Mouse (Mus musculus) mouse embryonic stem cell (cell line): ENCODE measurements at regions not wholly inside any gene's neighbourhood (a gene's known extent, or its start where the extent isn't known, plus 50 kb on each side); places are given as distances from the start of the nearest gene placed in this dataset.
"Not testable (repeated sequence)": the region's sequence is repeated elsewhere in the genome, so short reads cannot be mapped to it uniquely, and the experiment has no call there.

Experiments
- in situ Hi-C, 2 experiments: fragments of 300-500 bp; cut with MboI; formaldehyde crosslinking; loops; 1 replicate in 1 of 2; 3 replicates in 1 of 2; pipeline ENCODE4 v1.14.3; 2019 to 2020; ENCODE audit warnings: low sequenced_read_pairs in 2 of 2, low pct_unique_long_range_greater_than_20kb in 1 of 2, mixed read lengths in 1 of 2; ENCODE audit not compliant: unreplicated experiment in 1 of 2

GRCm38 (mm10) chr5:109842186-109842978 is 80.8 kb upstream of the Gm15446 start:
- in situ Hi-C loops: not testable (repeated sequence)

- in situ Hi-C loops: not testable (repeated sequence)
Measured at GRCm38 (mm10) chr5:109844236-109844635, 79.0 kb upstream of the Gm15446 start.

GRCm38 (mm10) chr5:109844753-109845186 is 78.4 kb upstream of the Gm15446 start:
- in situ Hi-C loops: no loop called here

GRCm38 (mm10) chr5:109851225-109851624 is 72.0 kb upstream of the Gm15446 start:
- in situ Hi-C loops: not testable (repeated sequence)

- in situ Hi-C loops: loop anchor here in 1 of 2 experiments (10.0 kb wide), 1 partner anchor 256 kb away; no protein-coding TSS in a partner anchor
Measured at GRCm38 (mm10) chr5:109860402-109860801, 62.8 kb upstream of the Gm15446 start.

GRCm38 (mm10) chr5:109864517-109864916 is 58.7 kb upstream of the Gm15446 start:
- in situ Hi-C loops: loop anchor here in 1 of 2 experiments (10.0 kb wide), 1 partner anchor 260 kb away; no protein-coding TSS in a partner anchor

- in situ Hi-C loops: loop anchor here in 1 of 2 experiments (10.0 kb wide), 1 partner anchor 261 kb away; no protein-coding TSS in a partner anchor
Measured at GRCm38 (mm10) chr5:109865628-109866027, 57.6 kb upstream of the Gm15446 start.

- in situ Hi-C loops: loop anchor here in 1 of 2 experiments (10.0 kb wide), 1 partner anchor 262 kb away; no protein-coding TSS in a partner anchor
Measured at GRCm38 (mm10) chr5:109866337-109867126, 56.7 kb upstream of the Gm15446 start.

GRCm38 (mm10) chr5:109867221-109867620 is 56.0 kb upstream of the Gm15446 start:
- in situ Hi-C loops: loop anchor here in 1 of 2 experiments (10.0 kb wide), 1 partner anchor 262 kb away; no protein-coding TSS in a partner anchor
